Mouse (Mus musculus): ENCODE results near the gene Snx3. TPM values are rescaled to one million over a fixed set of nuclear protein-coding genes. Genes with fewer than 3 reads are reported as not detected.

Gene Snx3
- polyA plus RNA-seq, 2 experiments: 303 to 311 TPM

GRCm38 (mm10) chr10:42582566-42583110, 80.8 kb downstream of the Snx3 start:
- ATAC-seq (ENCODE audit: low FRiP score, low read depth) (no peak), DNase-seq (ENCODE audit: low spot score) (no peak)
- H3K4me3 ChIP-seq (replicated peaks; ENCODE audit: low read length): peak overlapping the region; percentile 23
- H3K9ac ChIP-seq (ENCODE audit: low read depth, low read length, severe bottlenecking): no peak overlapping the region
- H3K4me1 ChIP-seq (ENCODE audit: control insufficient read depth, insufficient read depth, low read length): peaks cover 5% of the 10 kb centered on the region; the same call in 1 of the 2 replicates
- H3K36me3 ChIP-seq (ENCODE audit: control insufficient read depth, insufficient read depth, low read length): no peaks in the 10 kb centered on the region
- no peak overlapping the region for H3K27ac ChIP-seq (replicated peaks; ENCODE audit: low read depth, low read length)
- WGBS: under 1% methylated on average over 39 of the region's 44 CpGs
- TF ChIP-seq POLR2A (IDR thresholded peaks at IDR 0.05; ENCODE audit: borderline replicate concordance, extremely low read depth, insufficient read depth, insufficient read length): no peak
- H3K4me2 ChIP-seq (replicated peaks; ENCODE audit: low read depth, low read length, severe bottlenecking): no peak overlapping the region
- H3K27me3 ChIP-seq (ENCODE audit: control insufficient read depth, insufficient read depth, low read length): peaks cover 99% of the 10 kb centered on the region
- H3K9me3 ChIP-seq (ENCODE audit: control insufficient read depth, low read length): no peaks in the 10 kb centered on the region

GRCm38 (mm10) chr10:42583157-42583872, 81.5 kb downstream of the Snx3 start, which contains the start of the genes Nr2e1 and Ostm1:
Gene Nr2e1, minus strand, starts transcription at chr10:42583632.
Gene Ostm1, plus strand, starts transcription at chr10:42583822.
- H3K9ac ChIP-seq (ENCODE audit: low read depth, low read length, severe bottlenecking): no peak within 1 kb of the TSS

GRCm38 (mm10) chr10:42583902-42584435, 82.1 kb downstream of the Snx3 start:
- DNase-seq (ENCODE audit: low spot score) (no peak), ATAC-seq (ENCODE audit: low FRiP score, low read depth) (no peak)
- Histone ChIP-seq H3K27me3 (ENCODE audit: control insufficient read depth, insufficient read depth, low read length) (peaks cover 98% of the 10 kb centered on the region), H3K4me3 (replicated peaks; ENCODE audit: low read length) (peak overlapping the region; percentile 23), H3K9ac (ENCODE audit: low read depth, low read length, severe bottlenecking) (no peak overlapping the region), H3K4me1 (ENCODE audit: control insufficient read depth, insufficient read depth, low read length) (peaks cover 5% of the 10 kb centered on the region; the same call in 1 of the 2 replicates), H3K9me3 (ENCODE audit: control insufficient read depth, low read length) (no peaks in the 10 kb centered on the region), H3K27ac (replicated peaks; ENCODE audit: low read depth, low read length) (no peak overlapping the region), H3K36me3 (ENCODE audit: control insufficient read depth, insufficient read depth, low read length) (no peaks in the 10 kb centered on the region), H3K4me2 (replicated peaks; ENCODE audit: low read depth, low read length, severe bottlenecking) (peak overlapping the region; percentile 37)
- no peak for TF ChIP-seq POLR2A (IDR thresholded peaks at IDR 0.05; ENCODE audit: borderline replicate concordance, extremely low read depth, insufficient read depth, insufficient read length)
- 1% methylated on average over 32 of the region's 32 CpGs for WGBS

More at GRCm38 (mm10) chr10:42583157-42583872, 81.5 kb downstream of the Snx3 start, which contains the start of the genes Nr2e1 and Ostm1:
- Histone ChIP-seq H3K36me3 (ENCODE audit: control insufficient read depth, insufficient read depth, low read length) (no peaks in the 10 kb centered on the region), H3K4me3 (replicated peaks; ENCODE audit: low read length) (peak within 1 kb of the TSS; percentile 23), H3K27ac (replicated peaks; ENCODE audit: low read depth, low read length) (no peak within 1 kb of the TSS), H3K27me3 (ENCODE audit: control insufficient read depth, insufficient read depth, low read length) (peaks cover 98% of the 10 kb centered on the region), H3K4me2 (replicated peaks; ENCODE audit: low read depth, low read length, severe bottlenecking) (peak within 1 kb of the TSS; percentile 37), H3K4me1 (ENCODE audit: control insufficient read depth, insufficient read depth, low read length) (peaks cover 5% of the 10 kb centered on the region; the same call in 1 of the 2 replicates), H3K9me3 (ENCODE audit: control insufficient read depth, low read length) (no peaks in the 10 kb centered on the region)
- no peak for ATAC-seq (ENCODE audit: low FRiP score, low read depth)
- TF ChIP-seq POLR2A (IDR thresholded peaks at IDR 0.05; ENCODE audit: borderline replicate concordance, extremely low read depth, insufficient read depth, insufficient read length): no peak
- DNase-seq (ENCODE audit: low spot score): no peak
- WGBS: under 1% methylated on average over 43 of the region's 43 CpGs

GRCm38 (mm10) chr10:42584436-42584983, 82.7 kb downstream of the Snx3 start:
- H3K9ac ChIP-seq (ENCODE audit: low read depth, low read length, severe bottlenecking): no peak overlapping the region
- no peak for TF ChIP-seq POLR2A (IDR thresholded peaks at IDR 0.05; ENCODE audit: borderline replicate concordance, extremely low read depth, insufficient read depth, insufficient read length)
- peaks cover 98% of the 10 kb centered on the region for H3K27me3 ChIP-seq (ENCODE audit: control insufficient read depth, insufficient read depth, low read length)
- ATAC-seq (ENCODE audit: low FRiP score, low read depth): no peak
- H3K36me3 ChIP-seq (ENCODE audit: control insufficient read depth, insufficient read depth, low read length): no peaks in the 10 kb centered on the region
- H3K4me1 ChIP-seq (ENCODE audit: control insufficient read depth, insufficient read depth, low read length): peaks cover 5% of the 10 kb centered on the region; the same call in 1 of the 2 replicates
- 1% methylated on average over 37 of the region's 37 CpGs for WGBS
- H3K27ac ChIP-seq (replicated peaks; ENCODE audit: low read depth, low read length): no peak overlapping the region
- H3K9me3 ChIP-seq (ENCODE audit: control insufficient read depth, low read length): no peaks in the 10 kb centered on the region
- peak overlapping the region; percentile 23 for H3K4me3 ChIP-seq (replicated peaks; ENCODE audit: low read length)
- H3K4me2 ChIP-seq (replicated peaks; ENCODE audit: low read depth, low read length, severe bottlenecking): peak overlapping the region; percentile 37; the same call in 1 of the 2 replicates
- DNase-seq (ENCODE audit: low spot score): no peak

Other genes starting within 250 kb of the Snx3 start
- gene Foxo3, start 225.3 kb upstream of the Snx3 start, polyA plus RNA-seq (2012; rRNA removed): 16.6 and 23.4 TPM in 2 replicates
- gene Foxo3, start 225.3 kb upstream of the Snx3 start, polyA plus RNA-seq (2014; fragmentation: Nextera tagmentation; extraction: Ambion mirVana): 10.8 and 11.7 TPM in 2 replicates
- gene Afg1l, start 23.5 kb upstream of the Snx3 start, polyA plus RNA-seq (2012; rRNA removed): 4.6 and 5.7 TPM in 2 replicates
- 5.0 and 5.3 TPM in 2 replicates for gene Afg1l, start 23.5 kb upstream of the Snx3 start, polyA plus RNA-seq (2014; fragmentation: Nextera tagmentation; extraction: Ambion mirVana)
- 0.01 and 0.15 TPM in 2 replicates for gene Nr2e1, start 81.6 kb downstream of the Snx3 start, polyA plus RNA-seq (2012; rRNA removed)
- not detected in 2 replicates for gene Nr2e1, start 81.6 kb downstream of the Snx3 start, polyA plus RNA-seq (2014; fragmentation: Nextera tagmentation; extraction: Ambion mirVana)
- gene Ostm1, start 81.8 kb downstream of the Snx3 start, polyA plus RNA-seq (2012; rRNA removed): 6.9 and 7.9 TPM in 2 replicates
- gene Ostm1, start 81.8 kb downstream of the Snx3 start, polyA plus RNA-seq (2014; fragmentation: Nextera tagmentation; extraction: Ambion mirVana): 12.0 and 12.1 TPM in 2 replicates

Data from limb, embryonic 14.5 days (tissue).